In genomic region chr2:172215508-172216162, GRCm38 (mm10) we compare ENCODE assay signal across 10 mouse cellular contexts. TPM values are rescaled to one million over a fixed set of nuclear protein-coding genes. Genes with fewer than 3 reads are reported as not detected.
DNase-seq lines count a peak whose midpoint lies in the region; ATAC-seq and TF ChIP-seq lines count a peak whose summit lies in the region.
"Had no signal": no experiment of that assay in that cellular context is flagged by ENCODE, and none has a peak within 500 bp of the region (broad histone marks: within the 10 kb centered on the region; RNA-seq: fewer than 3 reads in every experiment).

No protein-coding gene starts in this region.

- H3K27me3 ChIP-seq in CH12.LX (replicated peaks) = peaks cover 11% of the 10 kb centered on the region
- H3K27me3 ChIP-seq in forebrain, embryonic 12.5 days = no peaks in the 10 kb centered on the region

- 0 out of 2 replicates have a peak, but pooled peaks have one; percentile 47 for ATAC-seq in forebrain, embryonic 12.5 days (ENCODE audit: low FRiP score)
- ATAC-seq in megakaryocyte-erythroid progenitor cell, adult 5-6 weeks (replicated peaks; ENCODE audit: low FRiP score, low TSS enrichment, poor library complexity, severe bottlenecking) = peak; percentile 74

- TF ChIP-seq CTCF in CH12.LX (conservative IDR thresholded peaks at IDR 0.05 in 1 of 2, IDR thresholded peaks at IDR 0.05 in 1 of 2; ENCODE audit: low read depth in 2 of 2, low read length in 2 of 2) = peak; percentile 58 to 88

- no peak for TF ChIP-seq POLR2A in CH12.LX (IDR thresholded peaks at IDR 0.05; ENCODE audit: low read depth, low read length)

- TF ChIP-seq EP300 in CH12.LX (IDR thresholded peaks at IDR 0.05; ENCODE audit: low read length) = no peak

- WGBS in forebrain, embryonic 12.5 days = 27% methylated on average over 11 of the region's 11 CpGs
- WGBS in large intestine, adult 2 months = 29% methylated on average over 11 of the region's 11 CpGs

- TF ChIP-seq RAD21 in CH12.LX (IDR thresholded peaks at IDR 0.05; ENCODE audit: low read depth, low read length) = peak; percentile 86

- H3K9ac ChIP-seq in CH12.LX (ENCODE audit: insufficient read depth, low read depth) = no peak overlapping the region
- H3K9ac ChIP-seq in forebrain, embryonic 12.5 days = no peak overlapping the region
- H3K9ac ChIP-seq: midbrain, embryonic 12.5 days had no signal

- H3K4me3 ChIP-seq in CH12.LX (replicated peaks in 1 of 3; ENCODE audit: low read depth in 2 of 3, low read length in 2 of 3, poor library complexity in 1 of 3) = no peak overlapping the region
- H3K4me3 ChIP-seq in forebrain, embryonic 12.5 days (replicated peaks) = no peak overlapping the region
- H3K4me3 ChIP-seq: erythroblast, embryonic 14.5 days; midbrain, embryonic 12.5 days had no signal

- in situ Hi-C loops in CH12.LX (cut with MboI; ENCODE audit: low pct_ligation_motif_present, low pct_unique_long_range_greater_than_20kb, low sequenced_read_pairs) = loop anchor here (10.0 kb wide), 2 partner anchors 1341 to 1691 kb away; no protein-coding TSS in a partner anchor

- dilution Hi-C loops in CH12.LX (cut with MboI; ENCODE audit: extremely low pct_ligation_motif_present, extremely low pct_unique_long_range_greater_than_20kb, low sequenced_read_pairs) = no loop called here

- no peak overlapping the region for H3K27ac ChIP-seq in CH12.LX (ENCODE audit: insufficient read depth, low read depth)
- H3K27ac ChIP-seq in forebrain, embryonic 12.5 days = 0 out of 2 replicates have a peak overlapping the region, but pooled peaks have one; percentile 46
- H3K27ac ChIP-seq: midbrain, embryonic 12.5 days had no signal

- H3K9me3 ChIP-seq in CH12.LX (replicated peaks; ENCODE audit: low read length) = no peaks in the 10 kb centered on the region
- H3K9me3 ChIP-seq in forebrain, embryonic 12.5 days = no peaks in the 10 kb centered on the region
- H3K9me3 ChIP-seq: midbrain, embryonic 12.5 days had no signal

- no peak overlapping the region for H3K4me2 ChIP-seq in CH12.LX (ENCODE audit: insufficient read depth, low read depth, poor library complexity, severe bottlenecking)
- no peak overlapping the region for H3K4me2 ChIP-seq in forebrain, embryonic 12.5 days
- H3K4me2 ChIP-seq: midbrain, embryonic 12.5 days had no signal

- no peaks in the 10 kb centered on the region for H3K36me3 ChIP-seq in CH12.LX (replicated peaks in 1 of 2; ENCODE audit: control insufficient read depth in 1 of 2, insufficient read depth in 1 of 2, low read length in 1 of 2)
- H3K36me3 ChIP-seq in forebrain, embryonic 12.5 days (replicated peaks) = no peaks in the 10 kb centered on the region
- H3K36me3 ChIP-seq: midbrain, embryonic 12.5 days had no signal

- H3K4me1 ChIP-seq in CH12.LX (ENCODE audit: control insufficient read depth in 1 of 2, insufficient read depth in 2 of 2) = 0 out of 4 replicates have a peak, but pooled peaks cover 0 to 2% of the 10 kb centered on the region in 2 experiments
- peaks cover 4% of the 10 kb centered on the region; the same call in 1 of the 2 replicates for H3K4me1 ChIP-seq in forebrain, embryonic 12.5 days

- DNase-seq in kidney, adult 18-20 months = peak; percentile 43
- DNase-seq in kidney, adult 11 months = no peak
- DNase-seq in CH12.LX (ENCODE audit: extremely low read depth) = peak; percentile 81
- DNase-seq in c-Kit-positive CD71-positive TER-119-negative erythroid progenitor cells, embryonic 14.5 days (ENCODE audit: low read depth) = peak; percentile 62
- DNase-seq in large intestine, adult 2 months (ENCODE audit: low read depth, low spot score) = peak; percentile 44
- DNase-seq in natural killer cell, adult 2 months (ENCODE audit: low spot score in 2 of 2) = no peak

- no peaks in the 10 kb centered on the region for H3K79me2 ChIP-seq in CH12.LX (replicated peaks; ENCODE audit: control insufficient read depth, extremely low read depth, insufficient read depth, poor library complexity, severe bottlenecking)

TF ChIP-seq in CH12.LX, 34 proteins besides CTCF, POLR2A, EP300 and RAD21:
- no peak for TF ChIP-seq PAX5 (IDR thresholded peaks at IDR 0.05; ENCODE audit: low read length)
- 0 out of 2 replicates have a peak, but pooled peaks have one; percentile 32 for TF ChIP-seq BHLHE40 (IDR thresholded peaks at IDR 0.05; ENCODE audit: low read depth, low read length)
- TF ChIP-seq ZNF384 (IDR thresholded peaks at IDR 0.05; ENCODE audit: low read depth, low read length) = peak; percentile 95
- TF ChIP-seq CHD1 (IDR thresholded peaks at IDR 0.05; ENCODE audit: low read depth, low read length) = no peak
- no peak for TF ChIP-seq IRF4 (IDR thresholded peaks at IDR 0.05; ENCODE audit: low read depth, low read length)
- TF ChIP-seq MAZ (IDR thresholded peaks at IDR 0.05; ENCODE audit: low read depth, low read length) = no peak
- TF ChIP-seq E2F4 (IDR thresholded peaks at IDR 0.05; ENCODE audit: insufficient replicate concordance, low read depth, low read length) = no peak
- TF ChIP-seq MXI1 (IDR thresholded peaks at IDR 0.05; ENCODE audit: low read depth, low read length) = no peak
- no peak for TF ChIP-seq ZMIZ1 (IDR thresholded peaks at IDR 0.05; ENCODE audit: low read depth, low read length)
- TF ChIP-seq GABPA (IDR thresholded peaks at IDR 0.05; ENCODE audit: insufficient replicate concordance, low read depth, low read length) = no peak
- no peak for TF ChIP-seq RCOR1 (conservative IDR thresholded peaks at IDR 0.05; ENCODE audit: low read depth, low read length)
- no peak for TF ChIP-seq SIN3A (IDR thresholded peaks at IDR 0.05; ENCODE audit: low read length)
- TF ChIP-seq ZKSCAN1 (IDR thresholded peaks at IDR 0.05; ENCODE audit: borderline replicate concordance, low read depth, low read length) = no peak
- no peak for TF ChIP-seq MAX (IDR thresholded peaks at IDR 0.05; ENCODE audit: low read length)
- TF ChIP-seq JUN (IDR thresholded peaks at IDR 0.05; ENCODE audit: insufficient read depth, low read depth, low read length) = peak; percentile 69
- TF ChIP-seq ZC3H11A (IDR thresholded peaks at IDR 0.05; ENCODE audit: low read depth, low read length) = no peak
- TF ChIP-seq USF2 (conservative IDR thresholded peaks at IDR 0.05; ENCODE audit: low read depth, low read length) = no peak
- no peak for TF ChIP-seq MEF2A (IDR thresholded peaks at IDR 0.05; ENCODE audit: borderline replicate concordance, low read depth, low read length)
- peak; percentile 79 for TF ChIP-seq JUND (conservative IDR thresholded peaks at IDR 0.05; ENCODE audit: low read depth, low read length)
- no peak for TF ChIP-seq HCFC1 (IDR thresholded peaks at IDR 0.05; ENCODE audit: low read depth, low read length)
- TF ChIP-seq NRF1 (IDR thresholded peaks at IDR 0.05; ENCODE audit: low read depth, low read length) = no peak
- no peak for TF ChIP-seq CHD2 (IDR thresholded peaks at IDR 0.05; ENCODE audit: low read length)
- TF ChIP-seq MAFK (IDR thresholded peaks at IDR 0.05; ENCODE audit: insufficient replicate concordance, low read length) = no peak
- TF ChIP-seq USF1 (IDR thresholded peaks at IDR 0.05; ENCODE audit: low read depth, low read length) = no peak
- TF ChIP-seq MYC (IDR thresholded peaks at IDR 0.05; ENCODE audit: low read depth, low read length) = no peak
- peak; percentile 67 for TF ChIP-seq SMC3 (IDR thresholded peaks at IDR 0.05; ENCODE audit: low read depth, low read length)
- TF ChIP-seq TCF12 (IDR thresholded peaks at IDR 0.05; ENCODE audit: low read depth, low read length) = no peak
- no peak for TF ChIP-seq POLR2AphosphoS2 (IDR thresholded peaks at IDR 0.05; ENCODE audit: low read depth, low read length)
- TF ChIP-seq NELFE (IDR thresholded peaks at IDR 0.05; ENCODE audit: low read depth, low read length) = no peak
- TF ChIP-seq ETS1 (conservative IDR thresholded peaks at IDR 0.05; ENCODE audit: low read depth, low read length) = no peak
- TF ChIP-seq KAT2A (IDR thresholded peaks at IDR 0.05; ENCODE audit: insufficient replicate concordance, low read length) = no peak
- no peak for TF ChIP-seq UBTF (IDR thresholded peaks at IDR 0.05; ENCODE audit: low read depth, low read length)
- TF ChIP-seq ELF1 (IDR thresholded peaks at IDR 0.05; ENCODE audit: low read depth, low read length) = no peak
- no peak for TF ChIP-seq TBP (conservative IDR thresholded peaks at IDR 0.05; ENCODE audit: low read depth, low read length)

RNA-seq across cellular contexts. Expression of gene Mc3r, which starts 32.7 kb away (rescaled TPM):
- total RNA-seq in CH12.LX (2012; rRNA removed) (not detected in 2 replicates), CH12.LX (2014; rRNA removed) (not detected in 2 replicates)
- polyA plus RNA-seq in CH12.LX (2012; ENCODE audit: insufficient read length, low read depth) = not detected in 2 replicates
- 0.09 TPM in 1 of 2 replicates, not detected in the other for polyA plus RNA-seq in forebrain, embryonic 12.5 days (2016; fragmentation: Nextera tagmentation; extraction: Ambion mirVana)
- polyA plus RNA-seq in large intestine, adult 2 months (2012; rRNA removed) = not detected in 2 replicates
- not detected in 2 replicates for total RNA-seq in megakaryocyte-erythroid progenitor cell, adult 5-6 weeks (2014; fragmentation: Nextera tagmentation)
- not detected in 2 replicates for total RNA-seq in megakaryocyte-erythroid progenitor cell, adult 5-6 weeks (2017)
- polyA plus RNA-seq: erythroblast, embryonic 14.5 days; midbrain, embryonic 12.5 days had no signal

Comparison
In these comparisons a context has a peak if more than half of its experiments do, and no peak if none do; other contexts are left out.
1. DNase-seq: peak in kidney, adult 18-20 months (single experiment), CH12.LX (single experiment), c-Kit-positive CD71-positive TER-119-negative erythroid progenitor cells, embryonic 14.5 days (single experiment) and large intestine, adult 2 months (single experiment); none in kidney, adult 11 months (single experiment) and natural killer cell, adult 2 months (0 of 2).